Mouse (Mus musculus): Measurements from ENCODE around the gene Timm22. TPM values are rescaled to one million over a fixed set of nuclear protein-coding genes. Genes with fewer than 3 reads are reported as not detected.
A peak's percentile ranks its signal among the peaks of the same experiment; 100 is the strongest.

Timm22 gene
- polyA plus RNA-seq, 1 experiment: 17.4 TPM

- DNase-seq: peak; percentile 80
- Histone ChIP-seq H3K4me3 (ENCODE audit: insufficient read depth, low read depth, low read length) (no peak overlapping the region; the same call in 1 of the 2 replicates), H3K27me3 (replicated peaks; ENCODE audit: control insufficient read depth, insufficient read depth, low read length) (no peaks in the 10 kb centered on the region), H3K4me1 (ENCODE audit: control insufficient read depth, insufficient read depth, low read length) (no peaks in the 10 kb centered on the region; the same call in 1 of the 2 replicates), H3K36me3 (ENCODE audit: control insufficient read depth, insufficient read depth, low read length) (no peaks in the 10 kb centered on the region), H3K27ac (ENCODE audit: insufficient read depth, low read depth, low read length) (no peak overlapping the region)
- WGBS: 5% methylated on average over 11 of the region's 11 CpGs
- TF ChIP-seq POLR2A (IDR thresholded peaks at IDR 0.05; ENCODE audit: low read depth, low read length) (no peak), CTCF (conservative IDR thresholded peaks at IDR 0.05; ENCODE audit: insufficient read depth, insufficient read length, low read depth, low read length) (no peak)
Observed at GRCm38 (mm10) chr11:76399587-76400330, 7.0 kb upstream of the Timm22 start.

- no peaks in the 10 kb centered on the region for H3K36me3 ChIP-seq (ENCODE audit: control insufficient read depth, insufficient read depth, low read length)
- H3K4me1 ChIP-seq (ENCODE audit: control insufficient read depth, insufficient read depth, low read length): no peaks in the 10 kb centered on the region; the same call in 1 of the 2 replicates
- no peak for TF ChIP-seq POLR2A (IDR thresholded peaks at IDR 0.05; ENCODE audit: low read depth, low read length)
- no peak for TF ChIP-seq CTCF (conservative IDR thresholded peaks at IDR 0.05; ENCODE audit: insufficient read depth, insufficient read length, low read depth, low read length)
- H3K27ac ChIP-seq (ENCODE audit: insufficient read depth, low read depth, low read length): no peak overlapping the region
- WGBS: 67% methylated on average over 10 of the region's 10 CpGs
- no peaks in the 10 kb centered on the region for H3K27me3 ChIP-seq (replicated peaks; ENCODE audit: control insufficient read depth, insufficient read depth, low read length)
- no peak for DNase-seq
- H3K4me3 ChIP-seq (ENCODE audit: insufficient read depth, low read depth, low read length): no peak overlapping the region
Observed at GRCm38 (mm10) chr11:76401398-76401797, 5.4 kb upstream of the Timm22 start.

- 63% methylated on average over 4 of the region's 4 CpGs for WGBS
- Histone ChIP-seq H3K27me3 (replicated peaks; ENCODE audit: control insufficient read depth, insufficient read depth, low read length) (no peaks in the 10 kb centered on the region), H3K4me3 (ENCODE audit: insufficient read depth, low read depth, low read length) (no peak overlapping the region), H3K36me3 (ENCODE audit: control insufficient read depth, insufficient read depth, low read length) (no peaks in the 10 kb centered on the region), H3K27ac (ENCODE audit: insufficient read depth, low read depth, low read length) (no peak overlapping the region), H3K4me1 (ENCODE audit: control insufficient read depth, insufficient read depth, low read length) (no peaks in the 10 kb centered on the region)
- TF ChIP-seq POLR2A (IDR thresholded peaks at IDR 0.05; ENCODE audit: low read depth, low read length) (no peak), CTCF (conservative IDR thresholded peaks at IDR 0.05; ENCODE audit: insufficient read depth, insufficient read length, low read depth, low read length) (no peak)
- no peak for DNase-seq
Observed at GRCm38 (mm10) chr11:76405113-76405512, 1.6 kb upstream of the Timm22 start.

GRCm38 (mm10) chr11:76405626-76406264 lies 1.0 kb upstream of the Timm22 start:
- no peak for DNase-seq
- Histone ChIP-seq H3K27me3 (replicated peaks; ENCODE audit: control insufficient read depth, insufficient read depth, low read length) (no peaks in the 10 kb centered on the region), H3K4me3 (ENCODE audit: insufficient read depth, low read depth, low read length) (no peak overlapping the region), H3K36me3 (ENCODE audit: control insufficient read depth, insufficient read depth, low read length) (no peaks in the 10 kb centered on the region), H3K4me1 (ENCODE audit: control insufficient read depth, insufficient read depth, low read length) (no peaks in the 10 kb centered on the region), H3K27ac (ENCODE audit: insufficient read depth, low read depth, low read length) (no peak overlapping the region)
- 77% methylated on average over 5 of the region's 5 CpGs for WGBS
- no peak for TF ChIP-seq CTCF (conservative IDR thresholded peaks at IDR 0.05; ENCODE audit: insufficient read depth, insufficient read length, low read depth, low read length)
- TF ChIP-seq POLR2A (IDR thresholded peaks at IDR 0.05; ENCODE audit: low read depth, low read length): no peak

- Histone ChIP-seq H3K27ac (ENCODE audit: insufficient read depth, low read depth, low read length) (no peak overlapping the region), H3K4me1 (ENCODE audit: control insufficient read depth, insufficient read depth, low read length) (no peaks in the 10 kb centered on the region), H3K4me3 (ENCODE audit: insufficient read depth, low read depth, low read length) (no peak overlapping the region), H3K36me3 (ENCODE audit: control insufficient read depth, insufficient read depth, low read length) (no peaks in the 10 kb centered on the region; the same call in 1 of the 2 replicates), H3K27me3 (replicated peaks; ENCODE audit: control insufficient read depth, insufficient read depth, low read length) (no peaks in the 10 kb centered on the region)
- peak; percentile 52 for DNase-seq
- no peak for TF ChIP-seq POLR2A (IDR thresholded peaks at IDR 0.05; ENCODE audit: low read depth, low read length)
- TF ChIP-seq CTCF (conservative IDR thresholded peaks at IDR 0.05; ENCODE audit: insufficient read depth, insufficient read length, low read depth, low read length): peak; percentile 44
- 67% methylated on average over 12 of the region's 12 CpGs for WGBS
Observed at GRCm38 (mm10) chr11:76410826-76411225, 4.1 kb downstream of the Timm22 start.

- Histone ChIP-seq H3K36me3 (ENCODE audit: control insufficient read depth, insufficient read depth, low read length) (no peaks in the 10 kb centered on the region; the same call in 1 of the 2 replicates), H3K27ac (ENCODE audit: insufficient read depth, low read depth, low read length) (no peak overlapping the region), H3K4me1 (ENCODE audit: control insufficient read depth, insufficient read depth, low read length) (no peaks in the 10 kb centered on the region), H3K27me3 (replicated peaks; ENCODE audit: control insufficient read depth, insufficient read depth, low read length) (no peaks in the 10 kb centered on the region), H3K4me3 (ENCODE audit: insufficient read depth, low read depth, low read length) (no peak overlapping the region)
- WGBS: 87% methylated on average over 4 of the region's 4 CpGs
- DNase-seq: no peak
- TF ChIP-seq POLR2A (IDR thresholded peaks at IDR 0.05; ENCODE audit: low read depth, low read length) (no peak), CTCF (conservative IDR thresholded peaks at IDR 0.05; ENCODE audit: insufficient read depth, insufficient read length, low read depth, low read length) (no peak)
Observed at GRCm38 (mm10) chr11:76413202-76413601, 6.5 kb downstream of the Timm22 start.

GRCm38 (mm10) chr11:76415001-76415400 lies 8.2 kb downstream of the Timm22 start:
- WGBS: 85% methylated on average over 4 of the region's 4 CpGs
- TF ChIP-seq POLR2A (IDR thresholded peaks at IDR 0.05; ENCODE audit: low read depth, low read length) (no peak), CTCF (conservative IDR thresholded peaks at IDR 0.05; ENCODE audit: insufficient read depth, insufficient read length, low read depth, low read length) (no peak)
- no peak overlapping the region for H3K4me3 ChIP-seq (ENCODE audit: insufficient read depth, low read depth, low read length)
- no peaks in the 10 kb centered on the region for H3K27me3 ChIP-seq (replicated peaks; ENCODE audit: control insufficient read depth, insufficient read depth, low read length)
- DNase-seq: peak; percentile 24
- H3K36me3 ChIP-seq (ENCODE audit: control insufficient read depth, insufficient read depth, low read length): no peaks in the 10 kb centered on the region; the same call in 1 of the 2 replicates
- no peak overlapping the region for H3K27ac ChIP-seq (ENCODE audit: insufficient read depth, low read depth, low read length)
- no peaks in the 10 kb centered on the region for H3K4me1 ChIP-seq (ENCODE audit: control insufficient read depth, insufficient read depth, low read length)

Measured in kidney, adult 2 months (tissue).